Mouse (Mus musculus) kidney, embryonic 14.5 days (tissue): ENCODE measurements around the gene Mafk. TPM values are rescaled to one million over a fixed set of nuclear protein-coding genes. Genes with fewer than 3 reads are reported as not detected.
A peak's percentile ranks its signal among the peaks of the same experiment; 100 is the strongest.

Experiments
- ATAC-seq: fragments of 200-750 bp; cut with Nextera tagmentation; 2 replicates; pipeline ENCODE4 v1.8.0; 2017; ENCODE audit warnings: moderate number of reproducible peaks, mild to moderate bottlenecking, moderate TSS enrichment, moderate library complexity; ENCODE audit not compliant: low FRiP score, low TSS enrichment
- H3K27ac ChIP-seq: fragments of 300-500 bp; sonication (generic); 2 replicates; pipeline ENCODE4 v1.5.1; 2014; ENCODE audit warnings: low read depth, mild to moderate bottlenecking, low read length, moderate library complexity, mixed read lengths
- H3K27me3 ChIP-seq: fragments of 300-500 bp; sonication (generic); 2 replicates; pipeline ENCODE4 v1.6.1; 2014; ENCODE audit warnings: mild to moderate bottlenecking, low read length; ENCODE audit not compliant: control insufficient read depth, insufficient read depth
- H3K36me3 ChIP-seq: fragments of 300-500 bp; sonication (generic); 2 replicates; pipeline ENCODE4 v1.6.1; 2014; ENCODE audit warnings: low read length, mixed read lengths; ENCODE audit not compliant: control insufficient read depth, insufficient read depth
- H3K4me1 ChIP-seq: fragments of 300-500 bp; sonication (generic); 2 replicates; pipeline ENCODE4 v1.6.1; 2014; ENCODE audit warnings: low read length, mixed read lengths; ENCODE audit not compliant: control insufficient read depth, insufficient read depth
- H3K4me2 ChIP-seq: fragments of 300-500 bp; sonication (generic); replicated peaks from 2 replicates; pipeline ENCODE4 v1.6.1; 2014; ENCODE audit warnings: low read depth, mild to moderate bottlenecking, low read length
- H3K4me3 ChIP-seq: fragments of 300-500 bp; sonication (generic); 2 replicates; pipeline ENCODE4 v1.5.1; 2014; ENCODE audit warnings: mild to moderate bottlenecking, low read length
- H3K9ac ChIP-seq: fragments of 300-500 bp; sonication (generic); 2 replicates; pipeline ENCODE4 v1.6.1; 2014; ENCODE audit warnings: low read depth, mild to moderate bottlenecking, low read length, moderate library complexity
- H3K9me3 ChIP-seq: fragments of 300-500 bp; sonication (generic); 2 replicates; pipeline ENCODE4 v1.6.1; 2016; ENCODE audit warnings: low read length; ENCODE audit not compliant: control insufficient read depth
- WGBS: fragments of 180-500 bp; shearing (Covaris S2); extraction: QIAGEN DNeasy Blood & Tissue Kit; methylation state at CpG from one replicate; pipeline ENCODE4 v1.1.7; 2014; 5-methylcytosine and 5-hydroxymethylcytosine counted together
- polyA plus RNA-seq: library from polyadenylated mRNA; unstranded; fragments of >200 nt; fragmentation: Nextera tagmentation; extraction: Ambion mirVana; gene quantifications from 2 replicates; pipeline ENCODE4 v1.2.1, GENCODE M21; 2014

Mafk gene
- polyA plus RNA-seq, 1 experiment from 2014 or later: 5.3 TPM

DNA sequence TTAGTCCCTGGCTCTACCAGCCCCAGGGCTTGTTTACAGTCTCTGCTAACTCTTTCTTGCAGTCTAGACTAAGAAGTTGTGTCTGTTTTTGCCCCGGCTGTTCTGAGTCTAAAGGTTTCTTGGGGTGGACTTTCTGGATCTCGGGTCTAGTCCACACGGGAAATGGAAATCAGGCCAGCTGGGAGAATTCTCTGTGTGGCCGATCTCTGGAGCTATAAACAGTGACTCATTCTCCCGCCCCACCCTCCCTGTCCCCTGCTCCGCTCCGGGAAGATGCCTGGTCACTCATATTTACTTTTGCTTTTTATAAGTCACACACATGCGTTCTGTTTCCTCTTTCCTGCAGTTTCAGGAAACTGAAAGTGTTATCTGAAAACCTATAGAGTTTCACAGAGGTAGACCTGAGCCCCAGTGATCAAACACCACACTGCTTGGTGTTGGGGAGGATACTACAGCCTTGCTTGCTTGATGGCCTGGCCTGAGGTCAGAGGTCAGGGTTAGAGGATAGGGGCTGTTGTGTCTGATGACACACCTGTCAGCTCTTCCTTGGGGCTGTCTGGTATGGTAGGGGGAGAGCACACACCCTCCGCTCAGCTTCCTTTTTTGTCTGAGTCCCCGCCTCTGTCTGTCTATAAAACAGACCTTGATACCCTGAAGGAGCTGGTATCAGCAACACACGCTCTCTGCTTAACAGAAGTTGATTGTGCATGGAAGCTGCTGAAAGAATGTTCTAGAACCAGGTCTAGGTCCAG is 2.2 kb downstream of the Mafk start:
- ATAC-seq: no peak
- no peaks in the 10 kb centered on the region for H3K27me3 ChIP-seq
- H3K9ac ChIP-seq: no peak overlapping the region
- H3K4me1 ChIP-seq: peaks cover 29% of the 10 kb centered on the region
- H3K27ac ChIP-seq: no peak overlapping the region
- 0 out of 2 replicates have a peak overlapping the region, but pooled peaks have one; percentile 13 for H3K4me2 ChIP-seq
- H3K4me3 ChIP-seq: no peak overlapping the region
- 38% methylated on average over 11 of the region's 11 CpGs for WGBS
- no peaks in the 10 kb centered on the region for H3K36me3 ChIP-seq
- H3K9me3 ChIP-seq: no peaks in the 10 kb centered on the region

GRCm38 (mm10) chr5:139794137-139794536 is 2.8 kb downstream of the Mafk start:
- Histone ChIP-seq H3K27me3 (no peaks in the 10 kb centered on the region), H3K36me3 (no peaks in the 10 kb centered on the region), H3K4me1 (peaks cover 31% of the 10 kb centered on the region), H3K4me2 (no peak overlapping the region), H3K4me3 (no peak overlapping the region), H3K27ac (no peak overlapping the region), H3K9me3 (no peaks in the 10 kb centered on the region), H3K9ac (no peak overlapping the region)
- 86% methylated on average over 5 of the region's 5 CpGs for WGBS
- no peak for ATAC-seq

DNA sequence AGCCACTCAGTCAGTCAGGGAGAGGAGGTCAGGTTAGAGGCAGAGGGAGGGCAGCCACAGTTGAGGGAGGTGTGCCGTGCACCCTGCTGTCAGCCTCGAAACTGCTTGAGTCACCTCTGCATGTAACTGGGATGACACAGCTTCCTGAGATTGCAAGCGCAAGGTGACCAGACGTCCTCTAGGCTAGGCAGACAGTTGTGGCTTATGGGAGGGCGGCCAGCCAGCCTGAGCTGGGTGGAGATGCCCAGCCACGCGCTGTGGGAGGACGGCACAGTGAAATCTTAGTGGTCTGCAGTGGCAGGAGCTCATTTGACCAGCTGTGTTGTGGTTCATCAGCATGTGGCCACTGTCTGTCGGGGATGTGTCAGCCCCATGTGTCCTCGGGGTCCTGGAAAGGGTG is 3.6 kb downstream of the Mafk start:
- H3K9ac ChIP-seq: peak overlapping the region; percentile 23; the same call in 1 of the 2 replicates
- H3K27me3 ChIP-seq: no peaks in the 10 kb centered on the region
- H3K9me3 ChIP-seq: no peaks in the 10 kb centered on the region
- H3K4me3 ChIP-seq: no peak overlapping the region
- no peak for ATAC-seq
- no peak overlapping the region for H3K4me2 ChIP-seq
- 51% methylated on average over 10 of the region's 10 CpGs for WGBS
- H3K4me1 ChIP-seq: peaks cover 31% of the 10 kb centered on the region
- H3K36me3 ChIP-seq: peaks cover 1% of the 10 kb centered on the region; the same call in 1 of the 2 replicates
- H3K27ac ChIP-seq: no peak overlapping the region

- H3K4me1 ChIP-seq: peaks cover 31% of the 10 kb centered on the region
- H3K27ac ChIP-seq: no peak overlapping the region
- no peaks in the 10 kb centered on the region for H3K9me3 ChIP-seq
- H3K4me3 ChIP-seq: no peak overlapping the region
- H3K4me2 ChIP-seq: no peak overlapping the region
- ATAC-seq: no peak
- 77% methylated on average over 9 of the region's 9 CpGs for WGBS
- H3K9ac ChIP-seq: no peak overlapping the region
- no peaks in the 10 kb centered on the region for H3K27me3 ChIP-seq
- H3K36me3 ChIP-seq: peaks cover 12% of the 10 kb centered on the region; the same call in 1 of the 2 replicates
These were observed 4.8 kb downstream of the Mafk start for GRCm38 (mm10) chr5:139796001-139796620.

GRCm38 (mm10) chr5:139796900-139797299 is 5.6 kb downstream of the Mafk start:
- H3K9me3 ChIP-seq: no peaks in the 10 kb centered on the region
- peak overlapping the region; percentile 26 for H3K4me2 ChIP-seq
- no peaks in the 10 kb centered on the region for H3K27me3 ChIP-seq
- 13% methylated on average over 13 of the region's 13 CpGs for WGBS
- peak overlapping the region; percentile 25; the same call in 1 of the 2 replicates for H3K9ac ChIP-seq
- ATAC-seq: peak; percentile 40
- peaks cover 31% of the 10 kb centered on the region for H3K4me1 ChIP-seq
- H3K4me3 ChIP-seq: no peak overlapping the region
- peaks cover 17% of the 10 kb centered on the region; the same call in 1 of the 2 replicates for H3K36me3 ChIP-seq
- no peak overlapping the region; the same call in 1 of the 2 replicates for H3K27ac ChIP-seq

DNA sequence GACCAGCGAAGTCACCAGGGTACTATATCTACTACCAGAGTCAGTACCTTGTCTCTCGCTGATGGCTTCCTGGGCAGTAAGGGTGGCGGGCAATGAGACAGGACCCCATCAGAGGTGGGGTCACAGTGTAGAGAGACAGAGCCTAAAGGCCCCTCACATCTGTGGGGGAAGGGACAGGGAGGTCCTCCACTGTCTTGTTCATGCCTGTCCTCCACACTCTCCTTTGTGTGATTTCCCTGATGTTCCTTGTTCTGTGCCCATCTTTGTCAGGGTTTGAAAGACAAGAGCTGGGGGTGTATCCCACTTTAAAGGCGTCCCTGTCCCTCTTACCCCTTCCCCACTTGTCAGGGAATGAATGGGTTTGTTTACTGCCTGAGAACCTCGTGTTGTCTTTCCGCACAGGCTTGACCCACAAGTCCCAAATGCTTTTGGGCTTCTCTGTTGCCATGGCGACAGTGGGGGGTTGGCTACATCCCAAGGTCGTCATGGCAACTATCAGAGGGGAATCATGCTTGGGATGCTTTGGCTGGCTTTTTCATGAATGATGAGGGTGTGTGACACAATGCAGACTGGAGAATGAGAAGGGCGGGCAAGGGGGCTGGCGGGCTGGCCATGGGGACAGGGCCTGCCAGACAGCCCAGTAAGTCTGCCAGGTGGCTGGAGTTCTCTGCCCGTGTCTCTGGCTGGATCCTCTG is 6.3 kb downstream of the Mafk start:
- peaks cover 31% of the 10 kb centered on the region for H3K4me1 ChIP-seq
- H3K27ac ChIP-seq: peak overlapping the region; percentile 51; the same call in 1 of the 2 replicates
- H3K27me3 ChIP-seq: no peaks in the 10 kb centered on the region
- 0 out of 2 replicates have a peak overlapping the region, but pooled peaks have one; percentile 7 for H3K9ac ChIP-seq
- H3K36me3 ChIP-seq: peaks cover 18% of the 10 kb centered on the region; the same call in 1 of the 2 replicates
- ATAC-seq: peak; percentile 63
- no peaks in the 10 kb centered on the region for H3K9me3 ChIP-seq
- 43% methylated on average over 11 of the region's 11 CpGs for WGBS
- H3K4me2 ChIP-seq: peak overlapping the region; percentile 26; the same call in 1 of the 2 replicates
- H3K4me3 ChIP-seq: no peak overlapping the region

DNA sequence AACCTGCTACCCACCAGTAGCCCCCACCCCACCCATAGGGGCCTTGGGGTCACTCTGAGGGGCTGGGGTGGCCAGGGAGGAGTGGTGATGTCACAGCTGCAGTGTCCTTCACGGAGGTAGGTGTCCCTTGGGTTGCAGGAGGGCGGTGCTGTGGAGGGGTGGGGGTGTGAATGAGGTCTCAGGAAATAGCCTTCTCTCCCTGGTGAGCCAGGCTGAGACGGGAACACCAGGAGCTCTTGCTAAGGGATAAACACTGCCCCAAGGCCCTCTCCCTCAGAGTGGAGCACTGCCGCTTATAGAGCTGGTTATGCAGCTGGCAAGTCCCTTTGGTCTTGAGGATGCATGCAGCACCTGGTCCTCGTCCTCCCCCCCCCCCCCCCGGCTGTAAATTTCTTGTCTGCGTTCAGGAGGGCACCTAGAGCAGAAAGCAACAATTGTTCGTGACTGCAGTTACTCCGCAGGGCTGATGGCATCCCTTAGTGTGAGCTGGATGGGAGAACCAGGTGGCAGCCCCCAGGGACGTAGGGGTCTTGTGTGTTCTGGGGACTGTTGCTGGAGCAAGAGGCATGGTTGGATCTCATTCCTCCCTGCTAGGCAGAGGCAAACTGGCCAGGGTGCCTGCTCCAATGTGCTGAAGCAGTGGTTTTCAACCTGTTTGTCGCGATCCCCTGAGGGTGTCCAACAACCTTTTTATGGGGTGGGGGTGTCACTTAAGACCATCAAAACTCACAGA is 7.0 kb downstream of the Mafk start:
- no peaks in the 10 kb centered on the region for H3K27me3 ChIP-seq
- peak; percentile 24 for ATAC-seq
- peaks cover 18% of the 10 kb centered on the region; the same call in 1 of the 2 replicates for H3K36me3 ChIP-seq
- 0 out of 2 replicates have a peak overlapping the region, but pooled peaks have one; percentile 7 for H3K9ac ChIP-seq
- peaks cover 31% of the 10 kb centered on the region for H3K4me1 ChIP-seq
- H3K4me3 ChIP-seq: no peak overlapping the region
- no peaks in the 10 kb centered on the region for H3K9me3 ChIP-seq
- no peak overlapping the region for H3K27ac ChIP-seq
- H3K4me2 ChIP-seq: no peak overlapping the region
- 48% methylated on average over 11 of the region's 12 CpGs for WGBS

DNA sequence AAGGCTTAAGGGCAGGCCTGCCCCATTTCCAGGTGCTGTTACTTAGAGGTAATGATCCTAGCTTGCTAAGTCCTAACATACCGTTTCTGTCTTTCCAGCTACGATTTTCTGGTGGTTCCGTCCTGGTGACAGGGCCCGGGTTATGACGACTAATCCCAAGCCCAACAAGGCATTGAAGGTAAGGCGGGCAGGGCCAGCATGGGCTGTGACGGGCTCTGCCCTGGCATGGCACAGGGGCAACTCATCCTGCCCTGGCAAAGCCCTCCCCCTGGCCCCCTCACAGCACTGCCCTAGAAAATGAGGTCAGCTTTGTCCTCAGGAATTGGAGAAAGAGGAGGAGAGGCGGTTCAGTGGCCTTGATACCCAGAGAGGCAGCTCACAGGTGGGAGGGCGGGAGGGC is 7.7 kb downstream of the Mafk start:
- Histone ChIP-seq H3K9me3 (no peaks in the 10 kb centered on the region), H3K27ac (no peak overlapping the region), H3K27me3 (no peaks in the 10 kb centered on the region), H3K4me1 (peaks cover 35% of the 10 kb centered on the region), H3K4me3 (no peak overlapping the region), H3K4me2 (no peak overlapping the region), H3K9ac (no peak overlapping the region), H3K36me3 (peaks cover 18% of the 10 kb centered on the region; the same call in 1 of the 2 replicates)
- WGBS: 93% methylated on average over 9 of the region's 9 CpGs
- ATAC-seq: no peak
